Mouse (Mus musculus): Measurements from ENCODE around the gene Lactb. TPM values are rescaled to one million over a fixed set of nuclear protein-coding genes. Genes with fewer than 3 reads are reported as not detected.

Lactb gene
- polyA plus RNA-seq, 1 experiment = 6.6 TPM

DNA sequence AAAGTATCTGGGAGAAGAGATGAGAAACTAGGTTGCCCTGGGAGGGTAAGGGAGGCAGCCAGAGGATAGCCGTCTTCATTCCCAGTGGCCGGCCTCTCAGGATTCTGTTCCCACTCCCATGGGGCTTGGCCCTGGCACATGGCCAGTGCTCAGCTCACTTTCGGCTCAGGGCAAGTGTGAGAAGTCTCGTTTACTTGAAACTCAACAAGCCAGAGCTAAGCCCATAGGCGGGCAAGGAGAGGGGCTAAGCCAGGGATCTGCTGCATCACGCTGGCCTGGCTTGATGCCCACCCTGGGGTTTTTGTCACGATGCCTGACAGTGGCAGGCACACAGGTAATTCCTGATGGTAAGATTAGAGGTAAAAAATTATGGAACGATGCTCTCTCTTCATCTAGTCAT, 37.8 kb downstream of the Lactb start:
- Histone ChIP-seq H3ac (ENCODE audit: control insufficient read depth, insufficient read length) (no peak overlapping the region), H3K4me3 (no peak overlapping the region), H3K27me3 (ENCODE audit: control insufficient read depth, insufficient read depth, insufficient read length) (no peaks in the 10 kb centered on the region), H3K36me3 (ENCODE audit: control insufficient read depth, insufficient read depth) (no peaks in the 10 kb centered on the region), H3K79me2 (ENCODE audit: control insufficient read depth, insufficient read depth) (no peaks in the 10 kb centered on the region), H3K4me2 (ENCODE audit: low read depth) (no peak overlapping the region)
- no peak for TF ChIP-seq E2F4 (IDR thresholded peaks at IDR 0.05; ENCODE audit: insufficient read depth)

DNA sequence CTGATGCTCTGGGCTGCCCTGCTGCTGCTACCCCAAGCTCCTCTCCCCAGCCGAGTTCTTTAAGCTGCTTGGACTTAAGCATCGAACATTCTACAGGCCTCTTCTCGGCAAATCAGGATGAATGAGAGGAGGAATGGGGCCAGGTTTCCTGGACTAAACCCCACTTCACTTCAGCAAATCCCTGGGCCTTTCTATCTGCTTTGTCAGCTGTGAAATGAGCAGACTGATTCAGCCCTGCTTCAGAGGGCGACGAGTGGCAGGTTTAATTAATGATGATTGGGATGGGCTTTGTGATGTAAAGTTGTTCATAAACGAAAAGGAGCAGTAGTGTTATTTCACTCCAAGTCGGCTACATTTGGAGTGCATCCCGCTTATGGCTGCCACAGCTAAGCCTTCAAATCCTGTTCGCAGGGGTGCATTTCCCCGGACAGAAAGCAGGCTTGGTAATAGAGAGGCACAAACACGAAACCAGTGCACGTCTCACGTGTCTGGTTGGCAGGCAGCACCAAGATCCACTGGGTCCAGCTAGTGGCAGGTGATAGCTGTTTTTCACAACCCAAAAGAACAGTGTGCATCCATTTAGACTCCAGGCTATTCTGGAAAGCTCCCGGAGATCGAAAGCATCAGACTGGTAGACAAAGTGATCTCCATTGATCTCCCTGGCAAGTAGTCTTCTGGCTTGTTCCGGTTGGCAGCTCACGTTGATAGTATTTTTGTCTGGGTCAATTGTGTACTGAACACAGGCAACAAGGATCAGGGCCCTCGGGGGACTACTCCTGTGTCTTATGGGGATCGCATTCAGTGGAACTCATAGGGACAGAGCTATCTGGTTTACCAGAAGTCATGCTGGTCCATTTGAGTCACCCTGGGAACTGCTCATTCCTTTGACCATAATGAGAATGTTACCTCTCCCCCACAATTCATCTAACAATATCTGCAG, 41.1 kb downstream of the Lactb start:
- no peaks in the 10 kb centered on the region for H3K36me3 ChIP-seq (ENCODE audit: control insufficient read depth, insufficient read depth)
- H3K4me2 ChIP-seq (ENCODE audit: low read depth) = no peak overlapping the region
- H3ac ChIP-seq (ENCODE audit: control insufficient read depth, insufficient read length) = no peak overlapping the region
- no peaks in the 10 kb centered on the region for H3K79me2 ChIP-seq (ENCODE audit: control insufficient read depth, insufficient read depth)
- no peak overlapping the region for H3K4me3 ChIP-seq
- H3K27me3 ChIP-seq (ENCODE audit: control insufficient read depth, insufficient read depth, insufficient read length) = no peaks in the 10 kb centered on the region
- TF ChIP-seq E2F4 (IDR thresholded peaks at IDR 0.05; ENCODE audit: insufficient read depth) = no peak
- TF ChIP-seq POLR2A (IDR thresholded peaks at IDR 0.05; ENCODE audit: insufficient read length, low read depth) = no peak
- TF ChIP-seq MYOD1 (IDR thresholded peaks at IDR 0.05; ENCODE audit: control insufficient read depth in 1 of 3, insufficient read length in 2 of 3, low read depth in 2 of 3) = no peak
- no peak for TF ChIP-seq TCF12 (IDR thresholded peaks at IDR 0.05; ENCODE audit: insufficient read depth, poor library complexity, severe bottlenecking)
- no peak for TF ChIP-seq REST (IDR thresholded peaks at IDR 0.05; ENCODE audit: insufficient read depth, insufficient read length)
- TF ChIP-seq POLR2AphosphoS2 (IDR thresholded peaks at IDR 0.05; ENCODE audit: insufficient read length, low read depth) = no peak
- no peak for TF ChIP-seq SRF (IDR thresholded peaks at IDR 0.05; ENCODE audit: control insufficient read depth, insufficient read length, low read depth)
- no peak for TF ChIP-seq USF1 (IDR thresholded peaks at IDR 0.05; ENCODE audit: low read depth)
- no peak for TF ChIP-seq TCF3 (IDR thresholded peaks at IDR 0.05; ENCODE audit: insufficient read length, low read depth)
- no peak for TF ChIP-seq CEBPB (IDR thresholded peaks at IDR 0.05; ENCODE audit: insufficient read depth, poor library complexity, severe bottlenecking)
- TF ChIP-seq MYOG (IDR thresholded peaks at IDR 0.05; ENCODE audit: control insufficient read depth in 1 of 3, insufficient read depth in 1 of 3, insufficient read length in 2 of 3, low read depth in 2 of 3) = no peak
- no peak for TF ChIP-seq MAX (IDR thresholded peaks at IDR 0.05; ENCODE audit: low read depth)

DNA sequence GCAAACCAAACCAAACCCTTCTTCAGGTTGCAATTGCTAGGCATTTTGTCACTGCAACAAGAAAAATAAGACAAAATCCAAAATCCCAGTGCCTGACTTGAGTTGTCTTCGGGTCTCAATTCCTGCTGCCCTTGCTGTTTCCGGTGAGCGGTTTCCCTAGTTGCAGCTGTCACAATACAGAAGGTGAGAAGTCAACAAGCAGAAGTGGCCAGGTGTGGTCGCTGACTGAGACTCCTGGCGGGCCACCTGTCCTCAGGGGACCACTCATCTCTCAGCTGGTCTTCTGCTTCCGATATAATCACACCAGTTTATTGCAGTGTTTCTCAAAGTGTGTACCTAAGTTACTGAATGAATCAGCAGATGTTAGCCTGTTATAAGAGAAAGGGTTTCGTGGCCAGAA, 44.9 kb downstream of the Lactb start:
- Histone ChIP-seq H3K4me3 (no peak overlapping the region), H3K79me2 (ENCODE audit: control insufficient read depth, insufficient read depth) (no peaks in the 10 kb centered on the region), H3K27me3 (ENCODE audit: control insufficient read depth, insufficient read depth, insufficient read length) (no peaks in the 10 kb centered on the region), H3K4me2 (ENCODE audit: low read depth) (no peak overlapping the region), H3ac (ENCODE audit: control insufficient read depth, insufficient read length) (no peak overlapping the region), H3K36me3 (ENCODE audit: control insufficient read depth, insufficient read depth) (no peaks in the 10 kb centered on the region)
- TF ChIP-seq CEBPB (IDR thresholded peaks at IDR 0.05; ENCODE audit: insufficient read depth, poor library complexity, severe bottlenecking) (no peak), POLR2AphosphoS2 (IDR thresholded peaks at IDR 0.05; ENCODE audit: insufficient read length, low read depth) (no peak), TCF12 (IDR thresholded peaks at IDR 0.05; ENCODE audit: insufficient read depth, poor library complexity, severe bottlenecking) (no peak)

DNA sequence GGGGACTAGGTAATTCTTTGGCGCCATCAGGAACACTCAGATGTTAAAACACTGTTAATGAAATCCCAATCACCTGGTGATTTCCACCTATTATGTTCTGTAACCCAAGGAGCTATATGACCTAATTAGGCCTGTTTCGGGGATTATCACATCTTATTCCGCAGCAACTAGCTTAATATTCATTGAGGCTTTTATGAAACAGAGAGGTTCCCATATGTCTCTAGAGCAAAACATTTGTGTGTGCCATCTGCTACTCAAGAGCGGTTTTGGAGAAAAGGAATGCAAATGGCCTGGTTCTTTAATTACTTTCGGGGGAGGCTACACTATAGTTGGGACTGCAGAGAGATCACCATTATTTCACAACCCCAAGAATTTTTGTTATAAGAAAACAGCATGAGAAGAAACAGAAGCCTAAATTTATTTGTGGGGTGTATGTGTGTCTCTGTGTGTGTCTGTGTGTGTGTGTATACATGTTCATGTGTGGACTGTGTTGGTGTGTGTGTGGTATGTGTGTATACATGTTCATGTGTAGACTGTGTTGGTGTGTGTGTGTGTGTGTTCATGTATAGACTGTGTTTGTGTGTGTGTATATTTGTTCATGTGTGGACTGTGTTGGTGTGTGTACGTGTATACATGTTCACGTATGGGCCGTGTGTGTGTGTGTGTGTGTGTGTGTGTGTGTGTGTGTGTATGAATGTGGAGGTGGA, 47.4 kb downstream of the Lactb start:
- H3K4me2 ChIP-seq (ENCODE audit: low read depth) = no peak overlapping the region
- no peak overlapping the region for H3ac ChIP-seq (ENCODE audit: control insufficient read depth, insufficient read length)
- H3K36me3 ChIP-seq (ENCODE audit: control insufficient read depth, insufficient read depth) = no peaks in the 10 kb centered on the region
- H3K79me2 ChIP-seq (ENCODE audit: control insufficient read depth, insufficient read depth) = no peaks in the 10 kb centered on the region
- H3K27me3 ChIP-seq (ENCODE audit: control insufficient read depth, insufficient read depth, insufficient read length) = no peaks in the 10 kb centered on the region
- TF ChIP-seq POLR2AphosphoS2 (IDR thresholded peaks at IDR 0.05; ENCODE audit: insufficient read length, low read depth) (no peak), REST (IDR thresholded peaks at IDR 0.05; ENCODE audit: insufficient read depth, insufficient read length) (no peak), MAX (IDR thresholded peaks at IDR 0.05; ENCODE audit: low read depth) (no peak), SRF (IDR thresholded peaks at IDR 0.05; ENCODE audit: control insufficient read depth, insufficient read length, low read depth) (no peak), USF1 (IDR thresholded peaks at IDR 0.05; ENCODE audit: low read depth) (no peak), TCF3 (IDR thresholded peaks at IDR 0.05; ENCODE audit: insufficient read length, low read depth) (no peak), E2F4 (IDR thresholded peaks at IDR 0.05; ENCODE audit: insufficient read depth) (no peak), MYOG (IDR thresholded peaks at IDR 0.05; ENCODE audit: control insufficient read depth in 1 of 3, insufficient read depth in 1 of 3, insufficient read length in 2 of 3, low read depth in 2 of 3) (no peak), POLR2A (IDR thresholded peaks at IDR 0.05; ENCODE audit: insufficient read length, low read depth) (no peak), CEBPB (IDR thresholded peaks at IDR 0.05; ENCODE audit: insufficient read depth, poor library complexity, severe bottlenecking) (no peak), MYOD1 (IDR thresholded peaks at IDR 0.05; ENCODE audit: control insufficient read depth in 1 of 3, insufficient read length in 2 of 3, low read depth in 2 of 3) (no peak), TCF12 (IDR thresholded peaks at IDR 0.05; ENCODE audit: insufficient read depth, poor library complexity, severe bottlenecking) (no peak)
- no peak overlapping the region for H3K4me3 ChIP-seq

DNA sequence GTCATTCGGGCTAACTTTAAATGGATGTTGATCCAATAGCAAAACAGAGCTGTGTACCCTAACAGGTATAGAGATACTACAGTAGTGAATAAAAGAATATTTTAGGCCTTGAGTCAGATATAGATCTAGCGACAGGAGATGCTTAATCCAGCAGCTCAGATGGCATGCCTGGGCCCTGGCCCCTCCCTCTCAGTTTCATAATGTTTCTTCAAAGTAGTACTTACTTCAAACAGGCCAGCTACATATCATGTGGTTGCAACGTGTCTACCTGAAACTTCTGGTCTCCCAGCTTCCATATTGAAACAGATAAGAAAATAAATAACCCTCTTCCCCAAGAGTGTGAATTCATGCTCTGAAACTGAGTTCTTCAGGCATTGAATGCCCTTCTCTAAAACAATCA, 49.4 kb downstream of the Lactb start:
- TF ChIP-seq POLR2AphosphoS2 (IDR thresholded peaks at IDR 0.05; ENCODE audit: insufficient read length, low read depth) (no peak), CEBPB (IDR thresholded peaks at IDR 0.05; ENCODE audit: insufficient read depth, poor library complexity, severe bottlenecking) (no peak)
- Histone ChIP-seq H3K36me3 (ENCODE audit: control insufficient read depth, insufficient read depth) (no peaks in the 10 kb centered on the region), H3K4me2 (ENCODE audit: low read depth) (no peak overlapping the region), H3ac (ENCODE audit: control insufficient read depth, insufficient read length) (no peak overlapping the region), H3K79me2 (ENCODE audit: control insufficient read depth, insufficient read depth) (no peaks in the 10 kb centered on the region), H3K27me3 (ENCODE audit: control insufficient read depth, insufficient read depth, insufficient read length) (no peaks in the 10 kb centered on the region), H3K4me3 (no peak overlapping the region)

Measured in myocyte (in vitro differentiated cells).